Mouse (Mus musculus): ENCODE results near the gene Calcrl. TPM values are rescaled to one million over a fixed set of nuclear protein-coding genes. Genes with fewer than 3 reads are reported as not detected.

The Calcrl gene
- 3.5 and 10.6 TPM in 2 replicates for polyA plus RNA-seq (2014; fragmentation: Nextera tagmentation; extraction: Ambion mirVana)

- Histone ChIP-seq H3K27me3 (ENCODE audit: control insufficient read depth, insufficient read depth, low read length) (no peaks in the 10 kb centered on the region), H3K4me3 (replicated peaks; ENCODE audit: low read depth, low read length) (peak within 1 kb of the TSS; percentile 24), H3K9me3 (ENCODE audit: control insufficient read depth, low read length) (no peaks in the 10 kb centered on the region), H3K4me1 (ENCODE audit: control insufficient read depth, insufficient read depth, low read length) (no peaks in the 10 kb centered on the region), H3K4me2 (ENCODE audit: low read length) (peak within 1 kb of the TSS; percentile 50), H3K36me3 (ENCODE audit: control insufficient read depth, insufficient read depth, low read length) (no peaks in the 10 kb centered on the region), H3K27ac (replicated peaks; ENCODE audit: low read depth, low read length) (no peak within 1 kb of the TSS), H3K9ac (replicated peaks; ENCODE audit: low read length) (peak within 1 kb of the TSS; percentile 18; the same call in 1 of the 2 replicates)
- ATAC-seq (ENCODE audit: low FRiP score, low TSS enrichment) (no peak; the same call in 1 of the 2 replicates), DNase-seq (peak; percentile 66)
- 1% methylated on average over 10 of the region's 10 CpGs for WGBS
These were observed at the start of gene Calcrl for GRCm38 (mm10) chr2:84425138-84425537. TSS of gene Calcrl (minus strand) at chr2:84425411.

- Histone ChIP-seq H3K9me3 (ENCODE audit: control insufficient read depth, low read length) (no peaks in the 10 kb centered on the region), H3K27ac (replicated peaks; ENCODE audit: low read depth, low read length) (no peak overlapping the region), H3K27me3 (ENCODE audit: control insufficient read depth, insufficient read depth, low read length) (no peaks in the 10 kb centered on the region), H3K9ac (replicated peaks; ENCODE audit: low read length) (no peak overlapping the region; the same call in 1 of the 2 replicates), H3K4me2 (ENCODE audit: low read length) (no peak overlapping the region), H3K36me3 (ENCODE audit: control insufficient read depth, insufficient read depth, low read length) (no peaks in the 10 kb centered on the region), H3K4me1 (ENCODE audit: control insufficient read depth, insufficient read depth, low read length) (no peaks in the 10 kb centered on the region), H3K4me3 (replicated peaks; ENCODE audit: low read depth, low read length) (no peak overlapping the region)
- DNase-seq, result no peak
- WGBS, result 11% methylated on average over 6 of the region's 6 CpGs
- ATAC-seq (ENCODE audit: low FRiP score, low TSS enrichment), result no peak
These were observed 49.4 kb upstream of the Calcrl start for GRCm38 (mm10) chr2:84474651-84475050.

GRCm38 (mm10) chr2:84473941-84474530 is 48.8 kb upstream of the Calcrl start:
- 70% methylated on average over 14 of the region's 14 CpGs for WGBS

GRCm38 (mm10) chr2:84467391-84467790 is 42.2 kb upstream of the Calcrl start:
- ATAC-seq (ENCODE audit: low FRiP score, low TSS enrichment) (no peak), DNase-seq (no peak)
- Histone ChIP-seq H3K4me2 (ENCODE audit: low read length) (no peak overlapping the region), H3K36me3 (ENCODE audit: control insufficient read depth, insufficient read depth, low read length) (no peaks in the 10 kb centered on the region), H3K9me3 (ENCODE audit: control insufficient read depth, low read length) (no peaks in the 10 kb centered on the region), H3K9ac (replicated peaks; ENCODE audit: low read length) (no peak overlapping the region), H3K27me3 (ENCODE audit: control insufficient read depth, insufficient read depth, low read length) (no peaks in the 10 kb centered on the region), H3K4me3 (replicated peaks; ENCODE audit: low read depth, low read length) (no peak overlapping the region), H3K27ac (replicated peaks; ENCODE audit: low read depth, low read length) (no peak overlapping the region), H3K4me1 (ENCODE audit: control insufficient read depth, insufficient read depth, low read length) (no peaks in the 10 kb centered on the region)
- 93% methylated on average over 4 of the region's 4 CpGs for WGBS

More at GRCm38 (mm10) chr2:84473941-84474530, 48.8 kb upstream of the Calcrl start:
- Histone ChIP-seq H3K4me1 (ENCODE audit: control insufficient read depth, insufficient read depth, low read length) (no peaks in the 10 kb centered on the region), H3K4me3 (replicated peaks; ENCODE audit: low read depth, low read length) (no peak overlapping the region), H3K27ac (replicated peaks; ENCODE audit: low read depth, low read length) (no peak overlapping the region), H3K9ac (replicated peaks; ENCODE audit: low read length) (no peak overlapping the region), H3K9me3 (ENCODE audit: control insufficient read depth, low read length) (no peaks in the 10 kb centered on the region), H3K4me2 (ENCODE audit: low read length) (no peak overlapping the region), H3K27me3 (ENCODE audit: control insufficient read depth, insufficient read depth, low read length) (no peaks in the 10 kb centered on the region), H3K36me3 (ENCODE audit: control insufficient read depth, insufficient read depth, low read length) (no peaks in the 10 kb centered on the region)
- ATAC-seq (ENCODE audit: low FRiP score, low TSS enrichment), result no peak
- DNase-seq, result no peak

GRCm38 (mm10) chr2:84464956-84465355 is 39.7 kb upstream of the Calcrl start:
- no peak for ATAC-seq (ENCODE audit: low FRiP score, low TSS enrichment)
- no peak for DNase-seq
- Histone ChIP-seq H3K9me3 (ENCODE audit: control insufficient read depth, low read length) (no peaks in the 10 kb centered on the region), H3K9ac (replicated peaks; ENCODE audit: low read length) (no peak overlapping the region), H3K36me3 (ENCODE audit: control insufficient read depth, insufficient read depth, low read length) (no peaks in the 10 kb centered on the region), H3K4me3 (replicated peaks; ENCODE audit: low read depth, low read length) (no peak overlapping the region), H3K4me1 (ENCODE audit: control insufficient read depth, insufficient read depth, low read length) (no peaks in the 10 kb centered on the region), H3K27me3 (ENCODE audit: control insufficient read depth, insufficient read depth, low read length) (no peaks in the 10 kb centered on the region), H3K27ac (replicated peaks; ENCODE audit: low read depth, low read length) (no peak overlapping the region), H3K4me2 (ENCODE audit: low read length) (no peak overlapping the region)
- 63% methylated on average over 7 of the region's 7 CpGs for WGBS

GRCm38 (mm10) chr2:84462411-84462810 is 37.2 kb upstream of the Calcrl start:
- no peak overlapping the region for H3K4me2 ChIP-seq (ENCODE audit: low read length)
- H3K4me3 ChIP-seq (replicated peaks; ENCODE audit: low read depth, low read length), result no peak overlapping the region
- no peaks in the 10 kb centered on the region for H3K9me3 ChIP-seq (ENCODE audit: control insufficient read depth, low read length)
- no peak overlapping the region for H3K9ac ChIP-seq (replicated peaks; ENCODE audit: low read length)
- DNase-seq (no peak), ATAC-seq (ENCODE audit: low FRiP score, low TSS enrichment) (no peak)
- no peaks in the 10 kb centered on the region for H3K27me3 ChIP-seq (ENCODE audit: control insufficient read depth, insufficient read depth, low read length)
- H3K36me3 ChIP-seq (ENCODE audit: control insufficient read depth, insufficient read depth, low read length), result no peaks in the 10 kb centered on the region
- 95% methylated on average over 3 of the region's 3 CpGs for WGBS
- H3K4me1 ChIP-seq (ENCODE audit: control insufficient read depth, insufficient read depth, low read length), result no peaks in the 10 kb centered on the region
- H3K27ac ChIP-seq (replicated peaks; ENCODE audit: low read depth, low read length), result no peak overlapping the region

- no peaks in the 10 kb centered on the region for H3K9me3 ChIP-seq (ENCODE audit: control insufficient read depth, low read length)
- no peak overlapping the region for H3K27ac ChIP-seq (replicated peaks; ENCODE audit: low read depth, low read length)
- H3K27me3 ChIP-seq (ENCODE audit: control insufficient read depth, insufficient read depth, low read length), result no peaks in the 10 kb centered on the region
- no peak overlapping the region for H3K9ac ChIP-seq (replicated peaks; ENCODE audit: low read length)
- WGBS, result 70% methylated on average over 11 of the region's 11 CpGs
- no peak overlapping the region for H3K4me3 ChIP-seq (replicated peaks; ENCODE audit: low read depth, low read length)
- no peak overlapping the region for H3K4me2 ChIP-seq (ENCODE audit: low read length)
- ATAC-seq (ENCODE audit: low FRiP score, low TSS enrichment) (no peak), DNase-seq (no peak)
- H3K36me3 ChIP-seq (ENCODE audit: control insufficient read depth, insufficient read depth, low read length), result no peaks in the 10 kb centered on the region
- H3K4me1 ChIP-seq (ENCODE audit: control insufficient read depth, insufficient read depth, low read length), result no peaks in the 10 kb centered on the region
These were observed 34.5 kb upstream of the Calcrl start for GRCm38 (mm10) chr2:84459651-84460177.

GRCm38 (mm10) chr2:84457221-84457620 is 32.0 kb upstream of the Calcrl start:
- Histone ChIP-seq H3K4me1 (ENCODE audit: control insufficient read depth, insufficient read depth, low read length) (no peaks in the 10 kb centered on the region), H3K36me3 (ENCODE audit: control insufficient read depth, insufficient read depth, low read length) (no peaks in the 10 kb centered on the region), H3K4me3 (replicated peaks; ENCODE audit: low read depth, low read length) (no peak overlapping the region), H3K9ac (replicated peaks; ENCODE audit: low read length) (no peak overlapping the region), H3K27ac (replicated peaks; ENCODE audit: low read depth, low read length) (no peak overlapping the region), H3K4me2 (ENCODE audit: low read length) (no peak overlapping the region), H3K27me3 (ENCODE audit: control insufficient read depth, insufficient read depth, low read length) (no peaks in the 10 kb centered on the region), H3K9me3 (ENCODE audit: control insufficient read depth, low read length) (no peaks in the 10 kb centered on the region)
- WGBS, result 87% methylated on average over 6 of the region's 6 CpGs
- DNase-seq (no peak), ATAC-seq (ENCODE audit: low FRiP score, low TSS enrichment) (no peak)

DNA sequence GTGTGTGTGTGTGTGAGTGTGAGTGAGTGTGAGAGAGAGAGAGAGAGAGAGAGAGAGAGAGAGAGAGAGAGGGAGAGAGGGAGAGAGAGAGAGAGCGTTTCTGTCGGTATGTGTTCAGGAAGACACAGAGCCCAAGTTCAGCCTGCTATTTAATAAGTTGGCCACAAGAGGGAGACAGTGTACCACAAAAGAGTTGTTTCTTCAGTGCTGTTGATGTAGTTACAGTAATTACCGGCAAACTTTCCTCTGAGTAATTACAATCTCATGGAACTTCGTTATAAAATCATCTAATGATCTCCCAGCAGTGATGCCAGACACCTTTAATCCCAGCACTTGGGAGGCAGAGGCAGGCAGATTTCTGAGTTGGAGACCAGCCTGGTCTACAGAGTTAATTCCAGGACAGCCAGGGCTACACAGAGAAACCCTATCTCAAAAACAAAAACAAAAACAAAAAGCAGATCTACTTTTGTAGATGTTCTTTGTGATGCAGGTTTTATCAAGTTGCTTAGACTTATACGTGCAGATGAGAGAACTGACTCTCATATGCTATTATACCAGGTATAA is 30.1 kb upstream of the Calcrl start:
- no peak overlapping the region for H3K9ac ChIP-seq (replicated peaks; ENCODE audit: low read length)

More for the DNA sequence above, 30.1 kb upstream of the Calcrl start:
- no peak overlapping the region for H3K4me2 ChIP-seq (ENCODE audit: low read length)
- no peaks in the 10 kb centered on the region for H3K36me3 ChIP-seq (ENCODE audit: control insufficient read depth, insufficient read depth, low read length)
- no peak overlapping the region for H3K27ac ChIP-seq (replicated peaks; ENCODE audit: low read depth, low read length)
- H3K9me3 ChIP-seq (ENCODE audit: control insufficient read depth, low read length), result no peaks in the 10 kb centered on the region
- ATAC-seq (ENCODE audit: low FRiP score, low TSS enrichment) (peak; percentile 67; the same call in 1 of the 2 replicates), DNase-seq (peak; percentile 90)
- H3K4me3 ChIP-seq (replicated peaks; ENCODE audit: low read depth, low read length), result no peak overlapping the region
- H3K27me3 ChIP-seq (ENCODE audit: control insufficient read depth, insufficient read depth, low read length), result no peaks in the 10 kb centered on the region
- WGBS, result 10% methylated on average over 5 of the region's 5 CpGs
- no peaks in the 10 kb centered on the region for H3K4me1 ChIP-seq (ENCODE audit: control insufficient read depth, insufficient read depth, low read length)
